Mouse (Mus musculus): ENCODE measurements at regions not wholly inside any gene's neighbourhood (a gene's known extent, or its start where the extent isn't known, plus 50 kb on each side); places are given as distances from the start of the nearest gene placed in this dataset.
A peak's percentile ranks its signal among the peaks of the same experiment; 100 is the strongest.

DNA sequence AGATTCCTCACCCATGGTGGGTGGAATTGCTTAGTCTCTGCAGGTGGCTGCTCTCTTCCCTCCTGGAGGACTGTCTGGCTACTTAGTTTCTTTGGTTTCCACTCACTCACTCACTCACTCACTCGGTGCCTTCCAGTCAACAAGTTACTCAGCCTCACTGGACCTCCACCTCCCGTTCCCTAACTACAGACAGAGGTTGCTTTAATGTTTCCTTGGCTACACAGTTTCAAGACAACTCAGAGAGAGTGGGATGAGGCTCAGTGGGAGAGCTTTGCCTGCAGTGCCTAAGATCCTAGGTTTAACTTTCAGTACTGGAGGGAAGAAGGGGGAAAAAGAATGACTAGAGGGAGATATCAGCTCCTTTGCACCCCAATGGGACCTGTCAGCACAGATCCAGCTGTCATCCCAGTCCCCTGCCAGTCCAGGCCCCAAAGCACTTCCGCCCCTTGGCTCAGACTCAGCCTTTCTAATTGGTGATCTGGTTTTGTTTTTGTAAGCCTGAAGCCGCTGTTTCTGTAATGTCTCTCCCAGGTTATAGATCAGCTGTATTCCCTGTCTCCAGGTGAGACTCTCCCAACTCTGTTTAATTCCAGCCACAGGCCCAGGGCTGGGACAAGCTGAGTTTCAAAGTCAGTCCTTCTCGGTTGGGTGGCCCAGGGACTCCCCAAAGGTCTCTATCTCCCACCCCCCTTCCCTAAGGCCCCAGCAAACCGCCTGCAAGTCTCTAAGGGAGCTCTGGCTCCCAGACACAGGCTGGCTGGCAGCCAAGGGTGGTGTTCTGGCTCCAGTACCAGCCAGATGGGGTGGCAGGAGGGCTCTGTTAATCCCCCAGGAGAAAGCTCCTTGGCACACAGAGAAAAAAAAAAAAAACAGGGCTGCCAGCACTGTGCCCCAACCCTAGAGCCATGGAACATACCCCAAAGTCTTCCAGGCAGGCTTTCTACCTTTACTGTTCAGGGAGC, 60.5 kb upstream of the Cdon start:
- no peak for DNase-seq (ENCODE audit: low spot score)

DNA sequence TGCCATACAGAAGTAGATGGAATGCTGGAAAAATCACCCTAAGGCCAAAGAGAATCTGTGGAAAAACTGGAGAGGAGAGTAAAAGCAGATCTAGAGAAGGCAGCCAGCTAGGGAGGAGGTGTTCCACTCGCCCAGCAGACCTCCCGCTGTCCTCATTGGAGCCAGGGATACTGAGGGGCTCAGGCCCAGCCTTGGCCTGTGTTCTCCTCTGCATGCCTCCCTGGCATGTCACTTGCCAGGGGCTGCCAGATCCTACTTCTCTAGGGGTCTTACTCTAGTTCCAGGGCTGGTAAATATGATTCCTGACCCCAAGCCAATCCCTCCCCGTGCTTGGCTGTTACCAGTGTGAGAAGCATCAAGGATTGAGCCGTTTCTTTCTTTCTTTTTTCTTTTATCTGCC, 59.5 kb upstream of the Cdon start:
- no peak for DNase-seq (ENCODE audit: low spot score)

DNA sequence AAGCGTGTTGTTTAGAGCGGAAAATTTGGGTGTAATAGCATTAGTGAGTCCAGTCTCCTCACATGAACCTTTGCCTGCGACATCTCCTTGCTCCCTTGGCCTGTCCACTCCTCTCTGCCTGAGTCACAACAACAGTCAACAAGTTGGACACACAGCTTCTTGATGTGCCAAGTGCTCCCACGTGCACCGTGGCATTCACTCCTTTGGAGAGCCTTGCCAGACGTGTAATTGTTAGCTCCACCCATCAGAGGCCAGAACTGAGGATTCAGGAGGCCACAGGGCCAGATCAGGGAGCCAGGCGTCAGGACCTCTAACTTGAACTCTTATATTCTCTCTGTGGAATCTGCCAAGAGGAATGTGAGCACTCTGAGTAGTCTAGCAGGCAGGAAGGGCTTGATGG, 58.7 kb upstream of the Cdon start:
- no peak for DNase-seq (ENCODE audit: low spot score)

DNA sequence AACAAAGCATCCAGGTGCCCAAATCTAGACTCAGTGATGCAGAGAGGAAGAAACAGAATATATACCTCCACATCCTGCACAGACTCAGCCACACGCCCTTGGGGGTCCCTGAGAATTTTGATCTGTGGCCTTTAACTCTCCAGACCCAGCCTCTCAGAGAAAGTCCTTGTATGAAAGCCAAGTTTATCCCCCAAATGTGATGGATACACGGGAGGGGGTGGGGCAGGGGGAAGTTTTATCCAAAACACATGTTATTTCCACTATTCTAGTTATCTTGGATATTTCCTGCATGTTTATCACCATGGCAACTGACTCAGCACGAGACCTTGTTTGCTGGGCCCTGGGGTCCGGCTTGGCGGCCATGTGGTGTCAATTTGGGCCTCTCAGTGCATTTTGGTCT, 57.8 kb upstream of the Cdon start:
- DNase-seq (ENCODE audit: low spot score) = peak; percentile 64

DNA sequence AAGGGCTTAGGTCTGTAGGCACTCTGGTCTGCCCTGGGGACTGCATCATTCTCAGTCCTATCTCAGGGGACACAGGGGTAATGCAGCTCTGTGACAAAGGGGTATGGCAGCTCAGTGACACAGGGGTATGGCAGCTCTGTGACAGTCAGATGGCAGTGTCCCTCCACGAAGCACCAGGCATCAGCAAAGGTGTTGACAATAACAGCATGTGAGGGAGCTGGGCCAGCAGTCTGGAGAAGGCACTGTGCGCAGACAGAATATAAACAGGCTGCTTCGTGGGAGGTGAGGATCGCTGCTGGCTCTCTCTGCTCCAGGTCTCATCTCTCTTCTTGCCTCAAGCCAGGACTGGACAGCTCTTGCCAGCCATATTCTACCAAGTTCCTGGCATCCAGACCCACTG, 57.0 kb upstream of the Cdon start:
- no peak for DNase-seq (ENCODE audit: low spot score)

DNA sequence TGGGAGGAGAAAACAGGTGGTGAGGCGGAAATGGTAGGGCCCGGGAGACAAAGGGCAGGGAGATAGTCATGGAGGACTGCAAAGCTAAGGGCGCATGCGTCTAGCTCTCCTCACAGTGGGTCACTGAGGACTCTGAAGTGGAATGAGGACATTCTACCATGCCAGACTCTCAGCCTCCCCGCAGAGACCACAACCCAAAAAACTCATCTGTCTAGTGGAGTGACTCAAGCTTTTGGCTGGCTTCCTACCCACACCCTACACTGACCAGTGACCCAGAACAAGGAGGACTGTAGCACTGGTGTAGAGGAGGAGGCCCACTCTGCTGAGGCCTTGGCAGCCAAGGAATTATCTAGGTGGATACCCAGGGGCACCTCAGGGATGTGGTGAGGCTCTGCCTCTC, 55.0 kb upstream of the Cdon start:
- DNase-seq (ENCODE audit: low spot score) = no peak

DNA sequence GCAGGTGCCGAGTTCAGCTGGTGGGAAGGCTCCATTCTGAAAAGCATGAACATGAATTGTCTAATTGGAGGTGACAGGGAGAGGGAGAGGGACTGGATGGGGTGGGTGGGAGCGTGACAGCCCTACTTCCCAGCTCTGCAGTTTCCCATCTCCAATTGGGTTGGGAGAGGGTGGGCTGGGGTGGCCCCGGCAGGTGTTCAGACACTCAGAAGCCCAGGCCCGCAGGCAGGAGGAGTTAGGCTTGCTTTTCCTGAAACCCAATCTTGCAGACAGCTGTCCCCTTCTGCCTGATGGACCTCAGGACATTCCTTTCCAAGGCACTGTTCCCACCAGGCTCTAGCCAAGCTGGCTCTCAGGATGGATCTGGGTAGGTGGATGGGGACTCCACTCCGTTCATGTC, 51.9 kb upstream of the Cdon start:
- no peak for DNase-seq (ENCODE audit: low spot score)

DNA sequence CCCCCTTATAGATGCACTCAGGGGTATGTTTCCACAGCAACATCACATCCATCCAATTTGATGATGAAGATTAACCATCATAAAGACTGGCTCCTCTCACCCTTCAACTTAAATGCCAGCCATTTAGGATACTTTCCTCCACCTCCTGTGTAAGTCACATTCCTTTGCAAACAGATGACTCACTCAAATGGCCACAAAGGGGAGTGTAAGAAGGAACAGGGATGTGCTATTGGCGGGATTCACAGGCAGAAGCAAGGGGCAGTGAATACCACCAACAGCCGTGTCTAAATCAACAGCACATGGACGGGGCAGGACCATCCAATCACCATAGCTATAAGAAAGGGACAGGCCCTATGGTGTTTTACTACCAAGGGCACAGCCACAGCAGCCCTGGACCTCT, 50.9 kb upstream of the Cdon start:
- no peak for DNase-seq (ENCODE audit: low spot score)

DNA sequence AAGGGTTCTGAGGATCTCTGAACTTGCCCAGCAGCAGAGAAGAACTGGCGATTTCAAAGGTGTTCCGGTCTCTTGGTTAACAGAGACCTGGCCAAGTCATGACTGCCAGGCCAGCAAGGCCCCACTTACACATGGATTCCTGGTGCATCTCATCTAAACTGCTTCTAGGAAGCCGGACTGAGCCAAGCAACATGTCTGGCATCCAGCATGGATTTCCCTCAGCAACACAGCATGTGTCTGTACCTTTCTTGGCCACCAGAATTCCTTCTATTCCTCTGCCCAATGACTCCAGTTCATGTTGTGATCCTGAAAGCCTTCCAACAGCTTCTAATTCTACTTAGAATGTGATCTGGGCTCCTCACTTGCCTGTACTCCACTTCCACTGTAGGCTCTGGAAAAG, 50.0 kb upstream of the Cdon start:
- no peak for DNase-seq (ENCODE audit: low spot score)

All from embryo, embryonic 10.5 days (tissue).